Mouse (Mus musculus): ENCODE results near the gene Pde7b.

DNA sequence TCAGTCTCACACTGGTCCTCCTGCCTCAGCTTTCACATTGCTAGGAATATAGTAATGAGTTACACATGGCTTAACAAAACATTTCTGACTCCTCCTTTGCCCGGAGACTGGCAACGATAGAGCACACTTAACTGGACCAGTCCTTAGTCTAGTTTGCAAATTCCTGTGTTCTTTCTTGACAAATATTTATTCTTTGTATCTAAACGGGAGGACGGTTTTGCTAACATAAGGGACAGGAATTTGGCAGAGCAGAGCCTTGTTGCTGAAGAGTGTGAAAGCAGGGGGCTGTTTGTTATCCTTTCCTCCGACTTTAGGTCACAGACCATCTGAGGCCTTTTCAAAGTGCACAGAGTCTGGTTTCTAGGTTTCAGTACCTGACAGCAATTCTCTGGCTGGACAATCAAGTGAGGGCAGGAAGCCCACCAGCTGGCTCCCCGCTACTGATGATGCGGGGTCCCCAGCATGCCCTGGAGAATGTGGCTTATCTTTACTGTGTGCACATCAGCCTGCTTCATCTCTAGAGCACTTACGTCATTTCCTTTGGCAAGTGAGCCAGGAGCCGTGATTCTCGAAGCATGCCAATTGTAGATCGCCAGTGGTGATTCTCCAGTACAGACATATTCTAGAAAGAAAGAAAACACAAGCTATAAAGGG lies 306.5 kb downstream of the Pde7b start:
- TF ChIP-seq TAL1 (conservative IDR thresholded peaks at IDR 0.05; ENCODE audit: low read depth, low read length) (no peak), CTCF (IDR thresholded peaks at IDR 0.05; ENCODE audit: low read depth, low read length) (no peak), POLR2AphosphoS5 (IDR thresholded peaks at IDR 0.05; ENCODE audit: insufficient replicate concordance, low read depth, low read length) (no peak), GATA2 (IDR thresholded peaks at IDR 0.05; ENCODE audit: borderline replicate concordance, low read depth, low read length) (no peak)
